Mouse (Mus musculus): ENCODE data around the gene Sap25. TPM values are rescaled to one million over a fixed set of nuclear protein-coding genes. Genes with fewer than 3 reads are reported as not detected.

The Sap25 gene
- polyA plus RNA-seq, 1 experiment from 2014 or later, result 6.7 TPM

GRCm38 (mm10) chr5:137631171-137631570 lies 10.0 kb upstream of the Sap25 start:
- no peaks in the 10 kb centered on the region for H3K9me3 ChIP-seq (replicated peaks; ENCODE audit: control insufficient read depth, low read length)
- H3K36me3 ChIP-seq (ENCODE audit: control insufficient read depth, insufficient read depth), result peaks cover 13% of the 10 kb centered on the region
- H3K27me3 ChIP-seq (ENCODE audit: control insufficient read depth, insufficient read depth, low read depth, low read length), result no peaks in the 10 kb centered on the region
- H3K9ac ChIP-seq (ENCODE audit: low read depth, low read length), result peak overlapping the region; percentile 83
- WGBS (ENCODE audit: insufficient replicate concordance), result 17% methylated on average over 9 of the region's 9 CpGs
- peak overlapping the region; percentile 92 for H3K4me2 ChIP-seq (ENCODE audit: low read depth, low read length)
- H3K4me1 ChIP-seq (ENCODE audit: control insufficient read depth, low read depth, low read length), result peaks cover 31% of the 10 kb centered on the region
- peak overlapping the region; percentile 93 for H3K27ac ChIP-seq (ENCODE audit: low read length)
- no peak for ATAC-seq (ENCODE audit: low read depth)
- H3K4me3 ChIP-seq (ENCODE audit: low read depth, low read length), result peak overlapping the region; percentile 78

GRCm38 (mm10) chr5:137631591-137631990 lies 9.5 kb upstream of the Sap25 start:
- no peaks in the 10 kb centered on the region for H3K27me3 ChIP-seq (ENCODE audit: control insufficient read depth, insufficient read depth, low read depth, low read length)
- peaks cover 31% of the 10 kb centered on the region for H3K4me1 ChIP-seq (ENCODE audit: control insufficient read depth, low read depth, low read length)
- H3K4me2 ChIP-seq (ENCODE audit: low read depth, low read length), result peak overlapping the region; percentile 92
- ATAC-seq (ENCODE audit: low read depth), result no peak
- peak overlapping the region; percentile 30; the same call in 1 of the 2 replicates for H3K9ac ChIP-seq (ENCODE audit: low read depth, low read length)
- H3K4me3 ChIP-seq (ENCODE audit: low read depth, low read length), result peak overlapping the region; percentile 78
- H3K27ac ChIP-seq (ENCODE audit: low read length), result peak overlapping the region; percentile 77
- peaks cover 15% of the 10 kb centered on the region for H3K36me3 ChIP-seq (ENCODE audit: control insufficient read depth, insufficient read depth)
- no peaks in the 10 kb centered on the region for H3K9me3 ChIP-seq (replicated peaks; ENCODE audit: control insufficient read depth, low read length)
- 17% methylated on average over 4 of the region's 4 CpGs for WGBS (ENCODE audit: insufficient replicate concordance)

- no peak for ATAC-seq (ENCODE audit: low read depth)
- Histone ChIP-seq H3K27me3 (ENCODE audit: control insufficient read depth, insufficient read depth, low read depth, low read length) (no peaks in the 10 kb centered on the region), H3K4me3 (ENCODE audit: low read depth, low read length) (no peak overlapping the region), H3K9ac (ENCODE audit: low read depth, low read length) (no peak overlapping the region), H3K4me2 (ENCODE audit: low read depth, low read length) (no peak overlapping the region), H3K36me3 (ENCODE audit: control insufficient read depth, insufficient read depth) (peaks cover 30% of the 10 kb centered on the region), H3K27ac (ENCODE audit: low read length) (no peak overlapping the region), H3K4me1 (ENCODE audit: control insufficient read depth, low read depth, low read length) (peaks cover 24% of the 10 kb centered on the region), H3K9me3 (replicated peaks; ENCODE audit: control insufficient read depth, low read length) (no peaks in the 10 kb centered on the region)
- 74% methylated on average over 12 of the region's 12 CpGs for WGBS (ENCODE audit: insufficient replicate concordance)
Measured at GRCm38 (mm10) chr5:137633397-137634084, 7.6 kb upstream of the Sap25 start.

- Histone ChIP-seq H3K9me3 (replicated peaks; ENCODE audit: control insufficient read depth, low read length) (no peaks in the 10 kb centered on the region), H3K36me3 (ENCODE audit: control insufficient read depth, insufficient read depth) (peaks cover 36% of the 10 kb centered on the region), H3K27ac (ENCODE audit: low read length) (no peak overlapping the region), H3K27me3 (ENCODE audit: control insufficient read depth, insufficient read depth, low read depth, low read length) (peaks cover 4% of the 10 kb centered on the region), H3K9ac (ENCODE audit: low read depth, low read length) (no peak overlapping the region), H3K4me1 (ENCODE audit: control insufficient read depth, low read depth, low read length) (peaks cover 2% of the 10 kb centered on the region), H3K4me3 (ENCODE audit: low read depth, low read length) (no peak overlapping the region), H3K4me2 (ENCODE audit: low read depth, low read length) (no peak overlapping the region)
- ATAC-seq (ENCODE audit: low read depth), result no peak
- WGBS (ENCODE audit: insufficient replicate concordance), result 71% methylated on average over 7 of the region's 7 CpGs
Measured at GRCm38 (mm10) chr5:137639472-137639871, 1.7 kb upstream of the Sap25 start.

- no peak overlapping the region for H3K9ac ChIP-seq (ENCODE audit: low read depth, low read length)
Measured at GRCm38 (mm10) chr5:137642886-137643285, 1.8 kb downstream of the Sap25 start.

GRCm38 (mm10) chr5:137644484-137644883 lies 3.4 kb downstream of the Sap25 start:
- no peak overlapping the region for H3K4me2 ChIP-seq (ENCODE audit: low read depth, low read length)
- H3K4me3 ChIP-seq (ENCODE audit: low read depth, low read length), result no peak overlapping the region
- WGBS (ENCODE audit: insufficient replicate concordance), result 58% methylated on average over 19 of the region's 19 CpGs
- no peaks in the 10 kb centered on the region for H3K9me3 ChIP-seq (replicated peaks; ENCODE audit: control insufficient read depth, low read length)
- peaks cover 25% of the 10 kb centered on the region for H3K4me1 ChIP-seq (ENCODE audit: control insufficient read depth, low read depth, low read length)
- H3K27ac ChIP-seq (ENCODE audit: low read length), result no peak overlapping the region
- H3K27me3 ChIP-seq (ENCODE audit: control insufficient read depth, insufficient read depth, low read depth, low read length), result peaks cover 19% of the 10 kb centered on the region
- H3K9ac ChIP-seq (ENCODE audit: low read depth, low read length), result no peak overlapping the region
- H3K36me3 ChIP-seq (ENCODE audit: control insufficient read depth, insufficient read depth), result peaks cover 8% of the 10 kb centered on the region
- ATAC-seq (ENCODE audit: low read depth), result no peak

More at GRCm38 (mm10) chr5:137642886-137643285, 1.8 kb downstream of the Sap25 start:
- Histone ChIP-seq H3K4me2 (ENCODE audit: low read depth, low read length) (no peak overlapping the region), H3K4me3 (ENCODE audit: low read depth, low read length) (no peak overlapping the region), H3K4me1 (ENCODE audit: control insufficient read depth, low read depth, low read length) (peaks cover 15% of the 10 kb centered on the region), H3K27ac (ENCODE audit: low read length) (no peak overlapping the region), H3K27me3 (ENCODE audit: control insufficient read depth, insufficient read depth, low read depth, low read length) (peaks cover 19% of the 10 kb centered on the region), H3K36me3 (ENCODE audit: control insufficient read depth, insufficient read depth) (peaks cover 19% of the 10 kb centered on the region), H3K9me3 (replicated peaks; ENCODE audit: control insufficient read depth, low read length) (no peaks in the 10 kb centered on the region)
- WGBS (ENCODE audit: insufficient replicate concordance), result 64% methylated on average over 4 of the region's 4 CpGs
- no peak for ATAC-seq (ENCODE audit: low read depth)

- no peak overlapping the region for H3K27ac ChIP-seq (ENCODE audit: low read length)
- WGBS (ENCODE audit: insufficient replicate concordance), result 3% methylated on average over 44 of the region's 44 CpGs
- H3K27me3 ChIP-seq (ENCODE audit: control insufficient read depth, insufficient read depth, low read depth, low read length), result peaks cover 19% of the 10 kb centered on the region
- no peaks in the 10 kb centered on the region for H3K9me3 ChIP-seq (replicated peaks; ENCODE audit: control insufficient read depth, low read length)
- peak overlapping the region; percentile 48 for H3K4me3 ChIP-seq (ENCODE audit: low read depth, low read length)
- H3K4me1 ChIP-seq (ENCODE audit: control insufficient read depth, low read depth, low read length), result peaks cover 30% of the 10 kb centered on the region
- peak overlapping the region; percentile 39; the same call in 1 of the 2 replicates for H3K9ac ChIP-seq (ENCODE audit: low read depth, low read length)
- ATAC-seq (ENCODE audit: low read depth), result 0 out of 2 replicates have a peak, but pooled peaks have one; percentile 20
- peak overlapping the region; percentile 66 for H3K4me2 ChIP-seq (ENCODE audit: low read depth, low read length)
- H3K36me3 ChIP-seq (ENCODE audit: control insufficient read depth, insufficient read depth), result peaks cover 4% of the 10 kb centered on the region; the same call in 1 of the 2 replicates
Measured at GRCm38 (mm10) chr5:137645091-137645651, 4.0 kb downstream of the Sap25 start.

GRCm38 (mm10) chr5:137645652-137646091 lies 4.5 kb downstream of the Sap25 start, which contains the start of gene Irs3:
Gene Irs3, minus strand, starts transcription at chr5:137645714.
- Histone ChIP-seq H3K9ac (ENCODE audit: low read depth, low read length) (peak within 1 kb of the TSS; percentile 39; the same call in 1 of the 2 replicates), H3K9me3 (replicated peaks; ENCODE audit: control insufficient read depth, low read length) (no peaks in the 10 kb centered on the region), H3K27me3 (ENCODE audit: control insufficient read depth, insufficient read depth, low read depth, low read length) (peaks cover 19% of the 10 kb centered on the region), H3K4me1 (ENCODE audit: control insufficient read depth, low read depth, low read length) (peaks cover 29% of the 10 kb centered on the region), H3K4me2 (ENCODE audit: low read depth, low read length) (peak within 1 kb of the TSS; percentile 66), H3K27ac (ENCODE audit: low read length) (no peak within 1 kb of the TSS), H3K36me3 (ENCODE audit: control insufficient read depth, insufficient read depth) (peaks cover 4% of the 10 kb centered on the region; the same call in 1 of the 2 replicates), H3K4me3 (ENCODE audit: low read depth, low read length) (peak within 1 kb of the TSS; percentile 48)
- 22% methylated on average over 11 of the region's 11 CpGs for WGBS (ENCODE audit: insufficient replicate concordance)
- peak; percentile 27; the same call in 1 of the 2 replicates for ATAC-seq (ENCODE audit: low read depth)
